Mouse (Mus musculus) small intestine, adult 2 months (tissue): ENCODE measurements at regions not wholly inside any gene's neighbourhood (a gene's known extent, or its start where the extent isn't known, plus 50 kb on each side); places are given as distances from the start of the nearest gene placed in this dataset.

Experiments
- H3K27ac ChIP-seq: fragments of 200-500 bp; 2 replicates; pipeline ENCODE4 v1.5.1; 2012; ENCODE audit warnings: low read depth, low read length, control low read depth, inconsistent platforms; ENCODE audit not compliant: insufficient read depth
- H3K27me3 ChIP-seq: fragments of 200-500 bp; 2 replicates; pipeline ENCODE4 v1.6.1; 2012; ENCODE audit warnings: mild to moderate bottlenecking, moderate library complexity, low read length, inconsistent platforms; ENCODE audit not compliant: control insufficient read depth, insufficient read depth
- H3K36me3 ChIP-seq: fragments of 200-500 bp; 2 replicates; pipeline ENCODE4 v1.6.1; 2012; ENCODE audit warnings: mild to moderate bottlenecking, low read length, control low read depth, inconsistent platforms; ENCODE audit not compliant: control insufficient read depth, insufficient read depth
- H3K4me1 ChIP-seq: fragments of 200-500 bp; 2 replicates; pipeline ENCODE4 v1.6.1; 2012; ENCODE audit warnings: low read length, inconsistent platforms, mixed read lengths; ENCODE audit not compliant: control insufficient read depth, insufficient read depth, insufficient read length
- H3K4me3 ChIP-seq: fragments of 200-500 bp; 2 replicates; pipeline ENCODE4 v1.5.1; 2012; ENCODE audit warnings: low read depth, mild to moderate bottlenecking, control low read depth, inconsistent platforms, low read length, moderate library complexity
- CTCF ChIP-seq: fragments of 200-500 bp; IDR thresholded peaks from 2 replicates; pipeline ENCODE4 v1.5.1; 2012; ENCODE audit warnings: low read depth, mild to moderate bottlenecking, control low read depth, inconsistent platforms, low read length, moderate library complexity, mixed read lengths; ENCODE audit not compliant: insufficient replicate concordance, insufficient read length; ENCODE audit errors: extremely low read depth
- POLR2A ChIP-seq: fragments of 200-500 bp; IDR thresholded peaks from 2 replicates; pipeline ENCODE4 v1.6.1; 2012; ENCODE audit warnings: low read depth, mild to moderate bottlenecking, control low read depth, inconsistent platforms, low read length, moderate library complexity
- whole genome bisulfite sequencing: fragments of 180-500 bp; shearing (Covaris S2); methylation state at CpG from one replicate; pipeline ENCODE4 v1.1.7; 2018; 5-methylcytosine and 5-hydroxymethylcytosine counted together

GRCm38 (mm10) chr17:47260976-47261375, 107.7 kb upstream of the Mrps10 start:
- no peak overlapping the region for H3K4me3 ChIP-seq
- TF ChIP-seq CTCF: no peak
- no peak for TF ChIP-seq POLR2A
- no peak overlapping the region for H3K27ac ChIP-seq
- no peaks in the 10 kb centered on the region for H3K36me3 ChIP-seq
- no peaks in the 10 kb centered on the region for H3K4me1 ChIP-seq
- H3K27me3 ChIP-seq: no peaks in the 10 kb centered on the region
- WGBS: 57% methylated on average over 4 of the region's 4 CpGs

DNA sequence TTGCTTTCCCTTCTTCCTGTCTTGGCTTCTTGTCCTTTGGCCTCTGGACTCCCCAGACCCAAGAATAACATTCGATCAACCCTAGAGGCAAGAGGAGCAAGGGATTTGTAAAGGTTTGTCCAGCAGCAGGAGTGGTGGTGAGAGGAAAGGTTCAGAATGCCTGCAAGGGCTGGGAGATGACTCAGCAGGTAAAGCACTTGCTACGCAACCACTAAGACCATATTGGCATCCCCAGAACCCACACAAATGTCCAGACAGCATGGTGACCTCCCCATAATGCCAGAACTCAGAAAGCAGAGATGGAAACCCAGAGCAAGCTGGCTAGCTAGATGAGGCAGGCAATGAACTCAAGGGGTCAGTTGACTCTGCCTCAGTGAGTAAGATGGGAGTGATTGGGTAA, 110.4 kb upstream of the Mrps10 start:
- no peaks in the 10 kb centered on the region for H3K36me3 ChIP-seq

DNA sequence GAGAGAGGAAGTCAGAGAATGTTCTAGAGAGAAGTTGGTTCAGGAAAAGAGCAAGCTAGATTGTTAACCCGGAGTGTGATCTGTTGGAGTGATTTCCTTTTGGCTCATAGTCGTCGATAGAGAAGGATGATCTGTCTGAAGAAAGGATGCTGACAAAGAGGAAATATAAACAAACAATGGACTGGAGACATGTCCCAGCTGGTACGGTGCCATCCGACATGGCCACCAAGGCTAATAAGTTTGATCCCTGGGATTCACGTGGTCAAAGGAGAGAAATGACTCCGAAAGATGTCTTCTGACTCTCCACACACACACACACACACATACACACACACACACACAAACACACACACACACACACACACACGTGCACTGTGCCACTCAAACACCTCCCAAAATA, 113.5 kb upstream of the Mrps10 start:
- H3K36me3 ChIP-seq: no peaks in the 10 kb centered on the region
- H3K27me3 ChIP-seq: no peaks in the 10 kb centered on the region
- H3K27ac ChIP-seq: no peak overlapping the region
- TF ChIP-seq CTCF (no peak), POLR2A (no peak)
- no peaks in the 10 kb centered on the region for H3K4me1 ChIP-seq
- 76% methylated on average over 8 of the region's 8 CpGs for WGBS
- H3K4me3 ChIP-seq: no peak overlapping the region

More for the DNA sequence above, 110.4 kb upstream of the Mrps10 start:
- Histone ChIP-seq H3K27ac (no peak overlapping the region), H3K4me3 (no peak overlapping the region), H3K4me1 (no peaks in the 10 kb centered on the region), H3K27me3 (no peaks in the 10 kb centered on the region)
- WGBS: 88% methylated on average over 2 of the region's 2 CpGs
- no peak for TF ChIP-seq POLR2A
- no peak for TF ChIP-seq CTCF

DNA sequence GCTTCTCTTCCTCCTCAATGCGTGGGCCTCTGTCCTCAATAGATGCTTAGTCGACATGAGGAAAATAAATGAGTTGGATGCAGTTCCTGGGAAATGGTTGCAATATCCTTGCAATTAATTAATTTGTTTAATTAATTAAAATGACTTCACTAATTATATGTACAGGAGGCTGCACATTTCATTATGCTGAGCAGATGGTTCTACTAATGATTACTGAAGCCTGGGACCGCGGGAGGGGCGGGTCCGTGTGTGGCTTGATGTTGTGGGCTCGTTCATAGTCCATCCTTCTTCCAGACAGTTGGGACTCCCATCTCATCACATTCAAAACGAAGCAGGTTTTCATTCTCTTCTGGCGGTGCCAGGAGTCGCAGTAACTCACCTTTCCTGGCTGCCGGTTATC, 114.7 kb upstream of the Mrps10 start:
- H3K36me3 ChIP-seq: no peaks in the 10 kb centered on the region
- TF ChIP-seq POLR2A (no peak), CTCF (no peak)
- no peak overlapping the region for H3K27ac ChIP-seq
- H3K4me1 ChIP-seq: no peaks in the 10 kb centered on the region
- no peaks in the 10 kb centered on the region for H3K27me3 ChIP-seq
- WGBS: 73% methylated on average over 11 of the region's 11 CpGs
- H3K4me3 ChIP-seq: no peak overlapping the region

DNA sequence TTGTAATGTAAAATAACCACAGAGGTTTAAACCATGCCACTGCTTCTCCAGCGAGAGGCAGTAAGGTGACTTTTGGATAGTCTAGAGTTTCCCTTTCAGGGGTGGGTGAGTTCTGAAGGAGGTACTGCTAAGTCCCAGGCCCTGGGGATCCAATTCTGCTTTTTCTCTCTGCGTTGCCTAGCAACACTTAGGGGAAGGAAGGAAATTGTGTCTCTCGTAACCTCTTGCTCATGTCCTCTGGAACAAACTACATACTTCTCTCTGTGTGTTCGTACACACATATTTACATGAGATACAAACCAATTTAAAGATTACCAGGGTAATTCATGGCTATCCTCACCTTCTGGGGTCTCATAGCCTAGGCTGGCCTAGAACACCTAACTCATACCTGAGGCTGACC, 118.7 kb upstream of the Mrps10 start:
- 74% methylated on average over 4 of the region's 4 CpGs for WGBS
- Histone ChIP-seq H3K27ac (no peak overlapping the region), H3K27me3 (no peaks in the 10 kb centered on the region), H3K36me3 (no peaks in the 10 kb centered on the region), H3K4me3 (no peak overlapping the region), H3K4me1 (no peaks in the 10 kb centered on the region)
- TF ChIP-seq CTCF: no peak
- TF ChIP-seq POLR2A: no peak

DNA sequence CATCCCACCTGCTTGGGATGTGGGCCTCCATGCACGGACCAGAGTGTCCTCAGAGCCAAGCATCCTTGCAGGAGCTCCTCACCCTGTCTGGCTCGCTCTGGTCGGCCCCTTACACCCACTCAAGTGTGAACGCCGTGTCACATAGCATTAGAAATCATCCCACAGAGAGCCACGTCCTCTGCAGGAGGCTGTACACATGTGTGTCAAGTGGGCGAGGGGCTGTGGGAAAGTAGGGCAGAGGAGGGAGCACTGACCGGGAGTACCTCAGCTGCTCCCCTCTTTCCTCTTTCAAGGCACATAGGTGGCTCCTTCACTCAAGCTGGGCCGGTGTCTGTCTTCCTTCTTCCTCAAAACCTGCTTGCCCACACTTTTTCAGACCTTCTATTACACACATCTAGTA, 119.5 kb upstream of the Mrps10 start:
- WGBS: 82% methylated on average over 9 of the region's 9 CpGs
- H3K4me3 ChIP-seq: no peak overlapping the region
- H3K36me3 ChIP-seq: no peaks in the 10 kb centered on the region
- H3K27me3 ChIP-seq: no peaks in the 10 kb centered on the region
- H3K27ac ChIP-seq: no peak overlapping the region
- no peak for TF ChIP-seq CTCF
- no peak for TF ChIP-seq POLR2A
- H3K4me1 ChIP-seq: no peaks in the 10 kb centered on the region

DNA sequence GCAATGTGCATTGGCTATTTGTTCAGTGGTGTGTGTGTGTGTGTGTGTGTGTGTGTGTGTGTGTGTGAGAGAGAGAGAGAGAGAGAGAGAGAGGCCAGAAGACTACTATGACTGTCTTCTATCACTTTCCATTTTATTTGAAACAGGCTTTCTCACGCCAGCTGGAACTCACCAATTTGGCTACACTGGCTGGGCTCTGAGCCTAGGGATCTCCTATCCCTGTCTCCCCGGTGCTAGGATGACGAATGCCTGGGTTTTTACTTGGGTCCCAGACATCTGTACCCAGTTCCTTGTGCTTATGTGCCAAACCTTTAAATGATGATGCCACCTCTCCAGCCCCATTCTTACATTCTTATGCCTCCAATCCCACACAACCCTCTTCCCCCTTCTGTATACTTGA, 120.6 kb upstream of the Mrps10 start:
- H3K4me3 ChIP-seq: no peak overlapping the region
- no peak for TF ChIP-seq POLR2A
- TF ChIP-seq CTCF: no peak
- no peaks in the 10 kb centered on the region for H3K4me1 ChIP-seq
- WGBS: 67% methylated on average over 3 of the region's 3 CpGs
- H3K36me3 ChIP-seq: no peaks in the 10 kb centered on the region
- no peaks in the 10 kb centered on the region for H3K27me3 ChIP-seq
- no peak overlapping the region for H3K27ac ChIP-seq

GRCm38 (mm10) chr17:47247516-47247915, 121.2 kb upstream of the Mrps10 start:
- Histone ChIP-seq H3K36me3 (no peaks in the 10 kb centered on the region), H3K4me3 (no peak overlapping the region), H3K27ac (no peak overlapping the region), H3K27me3 (no peaks in the 10 kb centered on the region), H3K4me1 (no peaks in the 10 kb centered on the region)
- WGBS: 65% methylated on average over 5 of the region's 5 CpGs
- no peak for TF ChIP-seq CTCF
- TF ChIP-seq POLR2A: no peak
